Mouse (Mus musculus): ENCODE results near the gene Gm20388. TPM values are rescaled to one million over a fixed set of nuclear protein-coding genes. Genes with fewer than 3 reads are reported as not detected.
A peak's percentile ranks its signal among the peaks of the same experiment; 100 is the strongest.

Gm20388 gene
- total RNA-seq, 1 experiment, result 27.0 TPM

DNA sequence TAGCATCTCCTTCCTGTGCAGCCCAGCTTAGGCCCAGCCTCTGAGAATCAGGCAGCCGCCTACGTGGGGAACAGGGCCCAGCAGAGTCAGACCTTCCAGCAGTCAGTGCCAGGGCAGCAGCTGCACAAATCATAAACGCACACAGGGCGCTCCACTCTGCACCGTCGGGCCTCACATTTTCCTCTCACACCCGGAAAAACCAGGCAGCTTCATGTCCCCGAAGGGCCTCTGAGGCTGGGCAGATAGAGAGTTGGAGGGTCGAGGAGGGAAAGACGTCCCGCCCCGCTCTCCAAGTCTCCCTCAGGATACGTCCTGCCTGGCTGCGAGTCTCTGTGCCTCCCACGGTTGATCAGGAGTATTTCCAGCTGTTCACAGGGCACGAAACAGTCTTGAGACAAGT lies 2600.9 kb downstream of the Gm20388 start:
- DNase-seq (ENCODE audit: low read depth, low spot score), result no peak
- TF ChIP-seq ZC3H11A (IDR thresholded peaks at IDR 0.05; ENCODE audit: borderline replicate concordance, low read depth, low read length) (no peak), MAFK (IDR thresholded peaks at IDR 0.05; ENCODE audit: insufficient read depth, low read depth, low read length) (no peak), CHD2 (IDR thresholded peaks at IDR 0.05; ENCODE audit: low read depth, low read length) (no peak), HCFC1 (IDR thresholded peaks at IDR 0.05; ENCODE audit: borderline replicate concordance, insufficient read depth, low read length) (no peak)
- peaks cover 3 to 12% of the 10 kb centered on the region in 2 experiments; a peak in 2 of 4 replicates for H3K4me1 ChIP-seq (ENCODE audit: control insufficient read depth in 2 of 2, insufficient read depth in 2 of 2, low read length in 2 of 2, poor library complexity in 1 of 2)
- in situ Hi-C loops (cut with MboI; ENCODE audit: low sequenced_read_pairs in 2 of 2, unreplicated experiment in 2 of 2), result no loop called here
- no peak overlapping the region for H3K4me3 ChIP-seq (ENCODE audit: insufficient read depth in 1 of 2, low read depth in 1 of 2, low read length in 2 of 2, poor library complexity in 1 of 2, severe bottlenecking in 1 of 2)
- H3K9ac ChIP-seq (ENCODE audit: insufficient read depth, low read depth, low read length, poor library complexity, severe bottlenecking), result no peak overlapping the region
- H3K27ac ChIP-seq (ENCODE audit: insufficient read depth, low read depth, low read length, poor library complexity, severe bottlenecking), result no peak overlapping the region
- H3K36me3 ChIP-seq (ENCODE audit: control insufficient read depth, insufficient read depth, low read length, poor library complexity, severe bottlenecking), result peaks cover 14% of the 10 kb centered on the region; the same call in 1 of the 2 replicates
- no peaks in the 10 kb centered on the region for H3K9me3 ChIP-seq (ENCODE audit: control insufficient read depth, insufficient read depth, low read depth, low read length)

DNA sequence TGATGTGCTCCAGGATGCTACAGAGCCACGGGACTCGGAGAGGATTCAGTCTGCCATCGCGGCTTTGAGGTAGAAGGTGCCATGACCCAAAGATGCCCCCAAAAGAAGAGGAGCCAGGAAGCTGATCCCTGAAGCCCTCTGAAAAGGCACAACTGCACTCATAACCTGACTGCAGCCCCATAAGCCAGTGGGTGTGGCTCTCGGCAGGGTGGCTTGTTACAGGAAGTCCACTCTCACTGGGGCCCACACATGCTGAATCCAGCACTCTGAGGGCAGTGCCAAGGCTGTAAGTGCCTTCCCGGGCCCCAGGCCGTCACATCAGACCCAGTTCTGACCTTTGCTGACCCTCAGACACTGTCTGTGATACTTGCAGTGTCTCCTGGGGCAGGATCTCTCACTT lies 2601.8 kb downstream of the Gm20388 start:
- Histone ChIP-seq H3K9me3 (ENCODE audit: control insufficient read depth, insufficient read depth, low read depth, low read length) (no peaks in the 10 kb centered on the region), H3K36me3 (ENCODE audit: control insufficient read depth, insufficient read depth, low read length, poor library complexity, severe bottlenecking) (peaks cover 14% of the 10 kb centered on the region; the same call in 1 of the 2 replicates), H3K9ac (ENCODE audit: insufficient read depth, low read depth, low read length, poor library complexity, severe bottlenecking) (no peak overlapping the region), H3K27ac (ENCODE audit: insufficient read depth, low read depth, low read length, poor library complexity, severe bottlenecking) (no peak overlapping the region), H3K4me3 (ENCODE audit: insufficient read depth in 1 of 2, low read depth in 1 of 2, low read length in 2 of 2, poor library complexity in 1 of 2, severe bottlenecking in 1 of 2) (no peak overlapping the region), H3K4me1 (ENCODE audit: control insufficient read depth in 2 of 2, insufficient read depth in 2 of 2, low read length in 2 of 2, poor library complexity in 1 of 2) (peaks cover 4 to 19% of the 10 kb centered on the region in 2 experiments; a peak in 3 of 4 replicates)
- TF ChIP-seq ZC3H11A (IDR thresholded peaks at IDR 0.05; ENCODE audit: borderline replicate concordance, low read depth, low read length) (no peak), ZNF384 (IDR thresholded peaks at IDR 0.05; ENCODE audit: low read depth, low read length) (no peak), MAFK (IDR thresholded peaks at IDR 0.05; ENCODE audit: insufficient read depth, low read depth, low read length) (no peak), CHD2 (IDR thresholded peaks at IDR 0.05; ENCODE audit: low read depth, low read length) (no peak), HCFC1 (IDR thresholded peaks at IDR 0.05; ENCODE audit: borderline replicate concordance, insufficient read depth, low read length) (no peak)
- no peak for DNase-seq (ENCODE audit: low read depth, low spot score)
- in situ Hi-C loops (cut with MboI; ENCODE audit: low sequenced_read_pairs in 2 of 2, unreplicated experiment in 2 of 2), result no loop called here

DNA sequence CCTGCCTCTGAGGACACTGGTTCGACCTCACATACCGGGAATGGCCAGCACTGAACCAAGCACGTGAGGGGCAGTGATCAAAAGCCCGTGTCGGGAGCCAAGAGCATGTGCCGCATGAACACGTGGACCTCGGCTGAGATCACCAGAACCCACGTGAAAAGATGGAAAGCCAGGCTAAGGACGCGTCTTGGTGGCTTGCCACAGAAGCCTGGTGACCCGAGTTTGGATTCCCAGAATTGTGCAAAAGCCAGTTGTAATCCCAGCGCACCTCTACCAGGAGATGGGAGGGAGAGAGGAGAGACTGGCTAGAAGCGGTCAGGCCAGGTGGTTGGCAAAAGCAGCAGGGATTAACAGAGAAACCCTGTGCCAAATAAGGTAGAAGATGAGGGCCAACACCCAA lies 2605.1 kb downstream of the Gm20388 start:
- in situ Hi-C loops (cut with MboI; ENCODE audit: low sequenced_read_pairs in 2 of 2, unreplicated experiment in 2 of 2), result no loop called here
- peaks cover 9 to 41% of the 10 kb centered on the region in 2 experiments; a peak in 3 of 4 replicates for H3K4me1 ChIP-seq (ENCODE audit: control insufficient read depth in 2 of 2, insufficient read depth in 2 of 2, low read length in 2 of 2, poor library complexity in 1 of 2)
- no peak overlapping the region for H3K9ac ChIP-seq (ENCODE audit: insufficient read depth, low read depth, low read length, poor library complexity, severe bottlenecking)
- DNase-seq (ENCODE audit: low read depth, low spot score), result no peak
- no peaks in the 10 kb centered on the region for H3K9me3 ChIP-seq (ENCODE audit: control insufficient read depth, insufficient read depth, low read depth, low read length)
- TF ChIP-seq HCFC1 (IDR thresholded peaks at IDR 0.05; ENCODE audit: borderline replicate concordance, insufficient read depth, low read length) (no peak), ZNF384 (IDR thresholded peaks at IDR 0.05; ENCODE audit: low read depth, low read length) (no peak), MAFK (IDR thresholded peaks at IDR 0.05; ENCODE audit: insufficient read depth, low read depth, low read length) (no peak), ZC3H11A (IDR thresholded peaks at IDR 0.05; ENCODE audit: borderline replicate concordance, low read depth, low read length) (no peak), CHD2 (IDR thresholded peaks at IDR 0.05; ENCODE audit: low read depth, low read length) (no peak)
- H3K27ac ChIP-seq (ENCODE audit: insufficient read depth, low read depth, low read length, poor library complexity, severe bottlenecking), result no peak overlapping the region
- peaks cover 7% of the 10 kb centered on the region; the same call in 1 of the 2 replicates for H3K36me3 ChIP-seq (ENCODE audit: control insufficient read depth, insufficient read depth, low read length, poor library complexity, severe bottlenecking)
- H3K4me3 ChIP-seq (ENCODE audit: insufficient read depth in 1 of 2, low read depth in 1 of 2, low read length in 2 of 2, poor library complexity in 1 of 2, severe bottlenecking in 1 of 2), result no peak overlapping the region

DNA sequence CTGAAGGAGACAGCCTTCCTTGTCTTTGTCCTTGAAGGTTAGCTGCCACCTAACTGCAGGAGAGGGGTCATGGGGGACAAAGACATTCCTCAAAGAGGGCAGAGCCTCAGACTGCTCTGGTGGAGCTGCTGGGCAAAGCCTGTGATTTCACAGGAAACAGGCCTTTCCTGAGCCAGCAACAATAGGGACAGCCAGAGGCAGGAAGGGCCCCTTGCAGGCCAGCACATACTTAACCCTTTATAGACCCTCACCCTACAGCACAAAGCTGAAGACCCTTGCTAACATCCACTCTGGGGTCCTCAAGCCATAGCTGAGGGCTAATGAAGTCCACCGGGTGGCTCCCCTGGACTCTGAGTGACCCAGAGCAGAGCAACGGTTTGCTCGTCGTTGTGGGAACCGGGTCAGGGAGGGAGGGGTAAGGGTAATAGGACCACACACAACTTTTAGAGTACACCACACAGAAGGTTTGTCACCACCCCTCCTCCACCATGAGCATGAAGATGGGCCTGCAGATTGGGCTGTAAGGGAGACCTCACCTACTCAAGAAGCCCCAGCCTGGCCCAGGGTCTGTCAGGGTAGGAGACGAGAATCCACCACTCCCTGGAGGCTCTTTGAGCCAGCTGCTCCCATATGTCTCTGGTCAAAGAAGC lies 2607.0 kb downstream of the Gm20388 start:
- Histone ChIP-seq H3K4me1 (ENCODE audit: control insufficient read depth in 2 of 2, insufficient read depth in 2 of 2, low read length in 2 of 2, poor library complexity in 1 of 2) (peaks cover 11 to 36% of the 10 kb centered on the region in 2 experiments; a peak in 3 of 4 replicates), H3K9ac (ENCODE audit: insufficient read depth, low read depth, low read length, poor library complexity, severe bottlenecking) (no peak overlapping the region), H3K27ac (ENCODE audit: insufficient read depth, low read depth, low read length, poor library complexity, severe bottlenecking) (no peak overlapping the region; the same call in 1 of the 2 replicates), H3K9me3 (ENCODE audit: control insufficient read depth, insufficient read depth, low read depth, low read length) (no peaks in the 10 kb centered on the region), H3K4me3 (ENCODE audit: insufficient read depth in 1 of 2, low read depth in 1 of 2, low read length in 2 of 2, poor library complexity in 1 of 2, severe bottlenecking in 1 of 2) (peak overlapping the region in 1 of 2 experiments; percentile 39; a peak in 1 of 4 replicates), H3K36me3 (ENCODE audit: control insufficient read depth, insufficient read depth, low read length, poor library complexity, severe bottlenecking) (peaks cover 7% of the 10 kb centered on the region; the same call in 1 of the 2 replicates)
- in situ Hi-C loops (cut with MboI; ENCODE audit: low sequenced_read_pairs in 2 of 2, unreplicated experiment in 2 of 2), result no loop called here
- TF ChIP-seq ZC3H11A (IDR thresholded peaks at IDR 0.05; ENCODE audit: borderline replicate concordance, low read depth, low read length), result no peak
- TF ChIP-seq CHD2 (IDR thresholded peaks at IDR 0.05; ENCODE audit: low read depth, low read length), result no peak
- TF ChIP-seq ZNF384 (IDR thresholded peaks at IDR 0.05; ENCODE audit: low read depth, low read length), result no peak
- TF ChIP-seq MAFK (IDR thresholded peaks at IDR 0.05; ENCODE audit: insufficient read depth, low read depth, low read length), result no peak
- TF ChIP-seq HCFC1 (IDR thresholded peaks at IDR 0.05; ENCODE audit: borderline replicate concordance, insufficient read depth, low read length), result no peak
- no peak for DNase-seq (ENCODE audit: low read depth, low spot score)
